Mouse (Mus musculus): Measurements from ENCODE around the gene Pcsk4.
"Not testable (repeated sequence)": the region's sequence is repeated elsewhere in the genome, so short reads cannot be mapped to it uniquely, and the experiment has no call there.

Gene Pcsk4

GRCm38 (mm10) chr10:80347514-80347967 lies 18.2 kb upstream of the Pcsk4 start:
- DNase-seq (ENCODE audit: low spot score), result no peak

DNA sequence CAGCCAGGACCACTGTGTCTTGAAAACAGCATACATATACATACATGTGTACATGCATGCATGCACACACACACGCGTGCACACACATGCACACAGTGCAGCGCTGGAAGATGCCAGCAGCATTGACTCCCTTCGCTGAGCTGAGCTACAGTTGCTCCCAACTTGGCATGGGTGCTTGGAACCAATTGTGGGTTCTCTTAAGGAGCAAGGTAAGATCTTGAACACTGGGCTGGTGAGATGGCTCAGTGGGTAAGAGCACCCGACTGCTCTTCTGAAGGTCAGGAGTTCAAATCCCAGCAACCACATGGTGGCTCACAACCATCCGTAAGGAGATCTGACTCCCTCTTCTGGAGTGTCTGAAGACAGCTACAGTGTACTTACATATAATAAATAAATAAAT lies 16.6 kb upstream of the Pcsk4 start:
- not testable (repeated sequence) for DNase-seq (ENCODE audit: low spot score)

DNA sequence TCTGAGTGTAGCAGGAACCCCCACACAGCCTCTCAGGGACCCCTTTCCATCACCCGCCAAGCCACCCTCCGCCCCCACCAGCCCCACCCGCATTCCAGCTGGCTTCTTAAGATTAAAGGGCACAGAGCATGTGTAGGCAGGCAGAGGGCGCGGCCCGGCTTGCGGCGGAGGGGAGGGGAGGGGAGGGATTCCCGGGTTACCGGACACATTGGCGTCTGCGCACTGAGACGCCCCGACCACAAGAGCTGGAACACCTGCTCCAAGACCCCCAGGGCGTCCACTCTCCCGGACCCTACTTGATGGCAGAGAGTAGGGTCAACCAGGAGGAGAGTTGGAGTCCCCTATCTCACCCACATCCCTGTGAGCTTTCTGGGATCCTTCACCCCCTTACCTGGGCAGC lies 15.8 kb upstream of the Pcsk4 start:
- DNase-seq (ENCODE audit: low spot score), result no peak

DNA sequence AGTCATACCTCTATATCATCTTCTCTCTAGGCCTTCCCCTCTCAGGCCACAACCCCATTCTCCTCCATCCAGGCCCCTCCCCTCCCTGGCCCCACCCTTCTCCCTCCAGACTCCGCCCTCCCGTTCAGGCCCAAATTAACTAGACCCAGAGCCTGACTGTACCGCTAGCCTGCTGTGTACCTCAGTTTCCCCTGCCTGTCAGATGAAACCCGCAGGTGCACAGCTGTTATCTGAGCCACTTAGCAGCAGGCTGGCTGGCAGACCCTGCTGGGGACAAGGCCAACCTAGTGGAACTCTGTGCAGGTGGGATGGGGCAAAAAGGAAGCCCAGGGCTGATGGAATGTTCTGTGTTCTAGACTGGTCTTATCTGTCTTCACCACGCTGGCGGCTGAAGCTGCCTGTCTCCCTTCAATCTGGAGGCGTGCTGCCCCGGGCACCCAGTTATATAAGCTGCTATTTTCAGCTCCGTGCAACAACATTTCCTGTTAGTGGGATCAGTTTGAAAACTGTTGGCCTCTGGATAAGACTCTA lies 14.9 kb upstream of the Pcsk4 start:
- DNase-seq (ENCODE audit: low spot score), result no peak

- DNase-seq (ENCODE audit: low spot score), result no peak
Measured at GRCm38 (mm10) chr10:80343425-80343895, 14.2 kb upstream of the Pcsk4 start.

- no peak for DNase-seq (ENCODE audit: low spot score)
Measured at GRCm38 (mm10) chr10:80342749-80343424, 13.6 kb upstream of the Pcsk4 start.

DNA sequence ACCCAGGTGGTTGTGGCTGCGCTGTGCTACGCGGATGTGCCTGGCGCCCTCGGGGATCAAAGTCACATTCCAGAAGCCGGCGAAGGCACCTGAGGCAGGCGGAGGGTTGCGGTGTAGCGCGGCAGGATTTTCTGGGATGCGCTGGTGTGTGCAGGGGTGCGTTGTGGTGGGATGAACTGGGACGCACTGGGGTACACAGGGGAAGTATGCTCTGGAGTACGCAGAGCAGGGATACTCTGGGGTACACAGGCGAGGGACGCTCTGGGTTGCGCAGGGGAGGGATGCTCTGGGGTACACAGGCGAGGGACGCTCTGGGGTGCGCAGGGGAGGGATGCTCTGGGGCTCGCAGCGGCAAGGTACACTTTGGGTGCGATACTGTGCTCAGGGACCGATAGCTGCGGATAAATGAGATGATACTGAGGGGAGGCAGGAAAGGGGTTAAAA lies 13.0 kb upstream of the Pcsk4 start:
- no peak for DNase-seq (ENCODE audit: low spot score)

DNA sequence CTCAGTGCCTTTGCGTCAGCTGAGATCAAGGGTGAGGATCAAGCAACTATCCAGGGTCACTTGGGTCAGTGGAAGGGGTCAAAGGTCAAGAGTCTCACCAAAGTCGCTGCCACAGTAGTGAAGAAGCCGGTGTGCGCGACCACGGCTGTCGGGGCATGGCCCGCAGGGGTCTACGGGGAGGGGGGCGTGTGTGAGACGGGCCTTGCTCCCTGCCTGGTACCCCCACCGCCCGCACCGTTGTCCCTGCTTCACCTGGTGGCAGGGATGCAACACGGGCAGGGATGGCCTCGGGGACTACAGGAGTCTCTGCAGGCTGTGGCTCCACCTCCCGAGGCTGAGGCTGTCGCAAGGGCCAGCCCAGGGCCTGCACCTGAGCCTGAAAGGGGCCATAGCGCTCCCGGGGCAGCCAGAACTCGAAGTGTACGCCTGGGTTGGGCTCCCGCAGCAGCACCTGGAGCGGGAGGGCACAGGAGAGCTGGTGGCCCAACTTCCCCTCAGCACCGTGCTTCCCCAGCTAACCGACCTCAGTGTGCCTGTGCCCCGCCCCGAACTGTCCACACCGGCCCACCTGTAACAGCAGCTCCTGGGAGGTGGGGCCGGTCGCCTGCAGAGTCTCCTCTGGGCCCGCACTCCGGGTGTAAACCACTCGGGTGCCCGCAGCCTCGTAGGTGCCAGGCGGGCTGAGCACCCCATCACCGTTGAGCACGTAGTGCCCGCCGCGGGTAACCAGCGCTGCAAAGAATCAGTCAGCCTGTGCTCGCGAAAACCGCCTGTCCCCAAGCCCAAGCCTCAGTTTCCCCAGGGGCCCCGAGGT lies 12.4 kb upstream of the Pcsk4 start:
- DNase-seq (ENCODE audit: low spot score), result no peak

DNA sequence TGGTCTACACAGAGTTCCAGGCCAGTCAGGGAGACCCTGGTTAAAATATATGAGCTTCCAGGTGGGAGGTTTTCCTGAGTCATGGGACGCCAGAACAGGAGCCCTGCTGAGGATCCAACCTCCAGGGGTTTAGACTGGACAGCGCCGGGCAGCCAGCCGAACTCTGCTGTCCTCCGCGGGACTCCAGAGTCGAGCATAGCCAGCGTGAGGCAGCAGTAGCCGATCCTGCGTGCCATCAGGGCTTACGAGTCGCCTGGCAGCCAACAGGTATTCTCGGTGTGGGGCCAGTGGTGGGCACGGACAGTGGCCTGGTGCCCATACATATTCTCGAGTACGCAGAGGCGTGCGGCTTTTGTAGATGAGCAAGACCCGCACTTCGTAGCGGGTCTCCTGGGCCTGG lies 11.7 kb upstream of the Pcsk4 start:
- no peak for DNase-seq (ENCODE audit: low spot score)

DNA sequence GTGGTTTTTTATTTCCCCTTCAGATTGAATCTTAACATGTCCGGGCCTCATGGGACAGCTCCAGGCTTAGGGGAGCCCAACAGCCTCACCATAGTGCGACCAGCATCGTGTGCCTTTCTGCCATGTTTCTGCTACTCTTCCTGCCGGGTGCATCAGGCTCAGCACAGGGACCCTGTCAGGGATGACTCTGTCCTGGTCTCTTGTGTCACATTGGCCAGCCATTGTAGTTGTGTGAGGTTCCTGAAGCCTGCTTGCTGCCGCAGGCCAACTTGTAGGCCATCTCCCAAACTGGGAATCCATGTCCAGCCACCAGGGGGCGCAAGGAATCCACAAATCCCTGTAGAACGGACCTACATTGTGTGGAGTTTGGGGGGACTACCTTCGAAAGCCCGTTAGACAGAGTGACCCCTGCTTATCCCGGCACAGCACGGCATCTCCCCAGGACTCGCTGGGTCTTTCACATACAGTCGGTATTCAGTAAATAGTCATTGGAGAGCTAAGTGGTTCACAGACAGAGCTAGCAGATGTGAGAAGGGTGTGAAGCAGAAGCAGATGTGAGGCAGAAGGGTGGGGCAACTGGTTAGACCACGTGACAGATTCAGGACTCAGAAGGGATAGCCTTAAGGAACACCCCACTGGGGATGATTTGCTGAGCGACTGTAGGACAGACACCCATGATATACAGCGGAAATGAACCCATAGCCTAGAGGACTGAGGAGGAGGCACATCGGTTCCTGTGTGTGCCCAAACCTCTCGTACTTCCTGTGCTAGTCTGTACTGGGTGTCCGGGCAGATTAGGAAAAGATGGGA lies 10.8 kb upstream of the Pcsk4 start:
- no peak for DNase-seq (ENCODE audit: low spot score)

DNA sequence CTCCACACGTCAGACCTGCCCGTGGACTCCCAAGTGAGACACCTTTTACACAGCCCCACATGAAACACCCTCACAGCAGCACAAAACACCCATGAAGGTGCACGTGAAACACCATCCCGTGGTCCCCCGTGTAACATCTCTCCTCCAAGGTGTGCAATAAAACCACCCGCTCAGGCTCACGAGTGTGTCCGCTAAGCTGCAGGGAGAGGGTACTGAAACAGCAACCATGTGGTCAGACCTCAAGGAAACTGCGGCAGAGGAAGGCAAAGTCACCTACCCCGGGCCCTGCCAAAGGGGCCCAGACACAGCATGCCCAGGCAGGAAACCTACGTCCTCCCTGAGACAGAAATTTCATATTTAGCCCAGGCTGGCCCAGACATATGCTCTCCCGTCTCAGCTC lies 7.0 kb upstream of the Pcsk4 start:
- DNase-seq (ENCODE audit: low spot score), result no peak

DNA sequence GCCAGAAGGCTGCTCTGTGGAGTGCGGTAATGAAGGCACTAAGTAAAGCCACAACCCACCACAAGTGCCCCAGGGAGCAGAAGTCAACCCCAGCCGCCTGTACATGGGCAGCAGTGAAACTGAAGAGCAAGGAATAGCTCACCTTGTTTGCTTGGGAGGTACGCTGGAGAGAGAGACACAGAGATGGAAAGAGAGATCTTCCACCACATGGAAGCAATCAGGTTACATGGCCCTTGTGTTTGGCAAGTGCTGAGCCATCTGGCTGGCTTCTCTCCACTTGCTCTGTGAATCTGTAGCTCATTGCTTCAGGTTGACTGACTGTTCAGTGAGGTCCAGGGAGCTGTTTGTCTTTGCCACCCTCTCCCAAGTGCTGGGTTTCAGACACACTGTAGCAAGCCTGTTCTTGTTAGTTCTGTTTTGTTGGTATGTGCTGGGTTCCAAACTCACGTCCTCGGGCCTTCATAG lies 3.3 kb upstream of the Pcsk4 start:
- DNase-seq (ENCODE audit: low spot score), result no peak

GRCm38 (mm10) chr10:80331636-80332524 lies 2.6 kb upstream of the Pcsk4 start:
- no peak for DNase-seq (ENCODE audit: low spot score)

- DNase-seq (ENCODE audit: low spot score), result no peak
Measured at GRCm38 (mm10) chr10:80330888-80331287, 1.6 kb upstream of the Pcsk4 start.

- DNase-seq (ENCODE audit: low spot score), result no peak
Measured at GRCm38 (mm10) chr10:80330084-80330483, 786 bp upstream of the Pcsk4 start.

DNA sequence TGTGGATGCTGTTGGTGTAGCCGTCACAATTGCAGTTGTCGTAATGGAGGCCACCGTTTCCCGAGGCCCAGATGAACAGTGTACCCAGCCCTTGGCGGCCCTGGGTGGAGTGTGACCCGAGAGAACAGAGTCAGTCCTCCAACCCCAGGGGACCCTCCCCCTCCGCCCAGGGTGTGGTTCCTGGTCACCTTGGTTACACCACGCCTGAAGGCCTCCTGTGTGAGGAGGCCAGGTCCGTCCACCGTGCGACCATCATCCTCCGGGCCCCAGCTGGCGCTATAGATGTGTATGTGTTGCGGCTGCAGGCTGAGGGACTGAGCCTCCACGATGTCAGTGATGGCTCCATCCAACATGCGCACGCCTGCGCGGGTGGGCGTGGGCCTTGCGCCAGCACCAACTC lies 4.3 kb downstream of the Pcsk4 start:
- no peak for DNase-seq (ENCODE audit: low spot score)

DNA sequence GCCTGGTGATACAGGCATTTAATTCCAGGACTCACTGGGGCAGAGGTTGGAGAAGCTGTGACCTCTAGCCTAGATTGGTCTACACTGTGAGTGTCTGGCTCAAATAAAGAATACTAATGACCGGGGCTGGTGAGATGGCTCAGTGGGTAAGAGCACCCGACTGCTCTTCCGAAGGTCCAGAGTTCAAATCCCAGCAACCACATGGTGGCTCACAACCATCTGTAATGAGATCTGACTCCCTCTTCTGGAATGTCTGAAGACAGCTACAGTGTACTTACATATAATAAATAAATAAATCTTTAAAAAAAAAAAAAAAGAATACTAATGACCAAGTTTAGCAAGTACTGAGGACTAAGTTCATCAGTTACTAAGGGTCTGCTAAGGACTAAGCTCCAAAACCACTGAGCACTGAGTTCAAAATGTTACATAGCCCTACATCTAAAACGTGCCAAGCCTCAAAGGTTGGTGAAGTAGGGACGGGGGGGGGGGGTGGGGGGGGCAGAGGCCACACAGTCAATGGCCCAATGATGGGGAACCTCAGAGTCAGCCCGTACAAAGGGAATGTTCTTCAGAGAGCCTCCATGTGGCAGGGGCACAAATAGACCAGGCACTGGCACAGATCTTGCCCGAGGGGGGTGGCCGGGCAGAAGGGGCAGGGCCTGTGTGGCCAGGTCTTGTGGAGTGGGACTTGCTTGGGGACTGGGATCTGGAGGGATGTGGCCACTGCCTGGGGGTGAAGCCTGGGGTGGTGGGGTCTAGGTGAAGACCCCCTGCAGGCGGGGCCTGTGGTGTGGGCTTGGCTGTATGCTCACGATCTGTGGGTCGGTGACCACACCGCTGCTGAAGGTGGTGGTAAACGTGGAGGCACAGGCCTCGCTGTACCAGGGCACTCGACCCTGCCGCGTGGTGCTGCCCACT lies 4.9 kb downstream of the Pcsk4 start:
- no peak for DNase-seq (ENCODE audit: low spot score)

GRCm38 (mm10) chr10:80323261-80324119 lies 5.8 kb downstream of the Pcsk4 start:
- peak; percentile 55 for DNase-seq (ENCODE audit: low spot score)

- no peak for DNase-seq (ENCODE audit: low spot score)
Measured at GRCm38 (mm10) chr10:80322811-80323211, 6.5 kb downstream of the Pcsk4 start.
